Mouse (Mus musculus): ENCODE measurements around the gene Cd80.

Gene Cd80

GRCm38 (mm10) chr16:38450707-38451106 lies 4.7 kb upstream of the Cd80 start:
- DNase-seq: no peak

DNA sequence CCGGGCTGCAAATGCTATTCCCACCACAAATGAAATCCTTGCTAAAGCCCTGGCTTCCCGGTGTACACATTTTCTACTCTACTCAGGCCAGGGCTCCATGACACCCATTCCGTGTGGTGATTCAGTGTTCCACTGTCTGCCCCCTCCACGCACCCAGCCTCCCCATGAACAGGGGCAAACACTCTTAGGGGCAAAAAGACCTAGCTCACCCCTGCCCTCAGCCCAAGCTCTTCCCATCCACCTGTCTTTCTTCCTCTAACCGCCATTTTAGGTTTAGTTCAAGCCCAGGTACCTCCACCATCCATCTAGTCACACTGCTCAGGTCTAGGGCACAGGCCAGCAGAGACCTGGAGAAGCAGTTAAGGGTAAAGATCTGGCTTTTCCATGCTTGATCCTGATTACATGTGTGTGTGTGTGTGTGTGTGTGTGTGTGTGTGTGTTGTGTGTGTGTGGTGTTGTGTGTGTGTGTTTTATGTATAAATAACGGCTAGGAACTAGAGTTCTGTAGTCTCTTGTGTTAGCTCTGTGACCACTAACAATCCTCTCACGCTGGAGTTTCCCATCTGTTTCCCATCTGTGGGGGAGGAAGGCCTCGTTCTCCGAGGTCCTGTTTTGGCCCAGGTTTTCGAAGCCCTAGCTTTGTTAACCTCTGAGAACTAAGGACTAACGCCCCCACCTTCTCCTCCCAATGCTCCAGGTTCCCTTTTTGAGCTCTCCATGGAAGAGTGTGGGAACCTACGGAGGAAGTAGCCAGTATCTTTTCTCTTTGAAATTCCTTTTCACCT lies 3.7 kb upstream of the Cd80 start:
- no peak for DNase-seq

DNA sequence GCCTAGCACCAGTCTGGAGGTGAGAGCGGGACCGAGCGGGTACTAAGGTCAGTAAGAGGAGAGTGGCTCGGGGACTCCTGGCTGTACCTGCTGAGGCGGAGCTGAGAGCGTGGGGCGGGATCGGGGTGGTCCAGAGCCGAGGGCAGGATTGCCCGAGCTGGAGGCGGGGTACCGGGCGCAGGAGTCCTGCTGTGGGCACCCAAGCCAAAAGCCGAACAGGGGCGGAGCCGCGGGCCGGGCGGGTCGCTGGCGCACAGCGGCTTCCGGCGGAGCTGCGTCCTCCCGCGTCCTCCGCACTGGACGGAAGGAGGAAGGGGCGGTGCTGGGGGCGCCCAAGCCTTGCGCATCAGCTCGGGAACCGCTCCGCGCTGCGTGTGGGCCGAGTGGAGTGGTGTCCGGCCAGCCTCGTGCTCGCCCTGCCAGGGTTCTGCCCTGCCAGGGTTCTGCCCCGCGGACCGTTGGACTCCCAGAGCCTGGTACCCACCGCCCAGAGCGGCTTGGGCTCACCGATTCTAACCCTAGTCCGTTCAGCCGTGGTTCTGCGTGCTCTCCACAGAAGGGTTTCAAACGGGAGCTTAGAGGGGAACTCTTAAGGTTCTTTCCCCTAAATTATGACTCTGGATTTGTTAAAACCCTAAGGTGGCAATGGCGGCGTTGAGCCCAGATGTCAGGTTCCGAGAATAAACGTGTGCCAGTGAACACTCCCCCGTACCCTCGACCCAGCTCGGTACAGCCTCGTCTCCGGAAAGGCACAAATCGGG lies 2.7 kb upstream of the Cd80 start, which contains the start of gene Adprh:
Gene Adprh, minus strand, starts transcription at position 262 of the 761 bp plus-strand sequence.
- peak; percentile 88 for DNase-seq

DNA sequence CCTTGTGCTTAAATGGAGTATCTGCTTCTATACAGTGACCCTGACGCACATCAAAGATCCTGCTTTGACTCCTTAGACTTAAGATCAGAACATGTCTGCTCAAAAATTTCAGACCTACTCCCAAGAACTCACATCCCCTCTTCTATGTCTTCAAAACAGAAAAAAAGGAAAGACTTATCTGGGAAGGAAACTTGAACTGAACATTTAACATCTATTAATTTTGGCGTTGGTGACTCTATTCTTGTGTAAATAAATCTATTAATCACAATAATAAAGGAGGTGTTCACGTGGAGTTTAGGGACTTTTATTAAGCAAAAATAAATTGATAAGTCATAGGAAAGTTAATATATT lies 2.2 kb upstream of the Cd80 start:
- no peak for DNase-seq

GRCm38 (mm10) chr16:38453952-38454351 lies 1.4 kb upstream of the Cd80 start:
- DNase-seq: no peak

DNA sequence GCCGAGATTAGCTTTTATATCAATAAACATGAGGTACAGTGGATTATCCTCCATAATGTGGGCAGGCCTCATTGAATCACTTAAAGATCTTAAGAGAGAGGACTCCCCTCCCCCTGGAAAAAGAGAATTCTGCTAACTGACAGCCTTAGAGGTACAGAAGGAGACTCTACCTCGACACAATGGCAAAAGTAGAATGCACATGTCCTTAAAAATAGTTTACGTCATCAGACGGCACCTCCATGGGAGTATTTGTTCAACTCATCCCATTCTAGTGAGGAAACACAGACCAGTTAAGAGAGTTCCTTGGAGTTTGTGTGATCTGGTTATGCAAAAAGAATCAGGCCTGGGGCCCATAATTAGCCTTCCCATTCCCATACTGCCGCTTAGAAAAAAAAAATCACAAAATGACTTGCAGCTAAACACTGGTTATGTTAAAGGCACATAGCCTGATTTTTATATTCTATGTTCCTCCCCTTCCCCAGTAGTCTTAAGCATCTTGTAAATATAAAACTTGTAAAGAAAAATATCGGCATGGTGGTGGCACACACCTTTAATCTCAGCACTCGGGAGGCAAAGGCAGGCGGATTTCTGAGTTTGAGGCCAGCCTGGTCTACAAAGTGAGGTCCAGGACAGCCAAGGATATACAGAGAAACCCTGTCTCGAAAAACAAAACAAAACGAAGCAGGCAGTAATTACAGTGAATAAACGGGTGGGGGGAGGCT lies 667 bp upstream of the Cd80 start:
- no peak for DNase-seq

DNA sequence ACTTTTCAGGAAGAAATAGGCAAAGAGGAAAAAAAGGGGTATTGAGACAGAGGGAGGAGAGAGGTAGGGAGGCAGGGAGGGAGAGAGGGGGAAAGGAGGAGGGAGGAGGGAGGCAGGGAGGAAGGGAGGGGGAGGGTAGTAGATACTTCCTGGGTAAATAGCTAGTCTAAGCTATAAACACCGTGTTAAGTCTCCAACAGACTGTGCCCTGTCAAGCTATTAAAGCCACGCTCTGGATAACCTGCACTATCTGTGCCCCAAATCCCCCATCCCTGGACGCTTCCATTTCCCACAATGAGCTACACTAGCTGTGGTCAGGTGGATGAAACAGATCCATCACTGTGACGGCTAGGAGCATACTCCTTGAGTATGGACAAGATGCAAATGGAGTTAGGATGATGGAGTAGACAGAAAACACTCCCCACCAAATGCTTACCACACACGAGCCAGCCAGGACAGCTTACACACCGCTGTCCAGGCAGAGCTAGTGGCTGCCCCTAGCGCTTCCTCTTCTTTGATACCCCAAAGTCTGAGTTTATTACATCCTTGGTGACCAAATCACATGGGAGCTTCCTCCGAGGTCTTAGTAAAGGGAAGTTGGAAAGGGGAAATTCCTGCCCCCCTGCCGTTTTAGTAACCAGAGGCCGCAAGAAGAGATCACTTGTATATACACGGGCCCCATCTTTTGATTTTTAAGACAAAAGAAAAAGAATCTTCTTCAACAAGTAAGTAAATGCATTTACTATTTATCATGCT lies 1.6 kb downstream of the Cd80 start:
- DNase-seq: no peak

GRCm38 (mm10) chr16:38458600-38459280 lies 3.4 kb downstream of the Cd80 start:
- DNase-seq: no peak

DNA sequence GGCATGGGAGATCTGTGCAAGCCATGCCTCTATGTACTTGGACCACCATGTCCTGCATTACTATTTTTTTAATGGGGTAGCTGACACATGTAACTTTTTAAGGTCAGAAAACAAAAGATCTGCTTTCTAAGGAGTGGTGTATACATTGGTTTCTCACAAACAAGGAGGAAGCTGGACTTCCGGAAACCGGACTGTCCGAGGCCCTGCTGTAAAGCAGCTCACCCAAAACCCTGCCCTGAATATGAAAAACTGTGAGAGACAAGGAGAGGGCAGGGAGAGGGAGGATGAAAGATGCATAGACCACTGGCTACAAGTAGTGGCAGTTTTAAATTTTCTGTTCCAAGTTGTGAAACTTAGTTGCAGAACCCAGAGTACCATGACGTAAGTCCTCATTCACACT lies 4.6 kb downstream of the Cd80 start:
- no peak for DNase-seq

DNA sequence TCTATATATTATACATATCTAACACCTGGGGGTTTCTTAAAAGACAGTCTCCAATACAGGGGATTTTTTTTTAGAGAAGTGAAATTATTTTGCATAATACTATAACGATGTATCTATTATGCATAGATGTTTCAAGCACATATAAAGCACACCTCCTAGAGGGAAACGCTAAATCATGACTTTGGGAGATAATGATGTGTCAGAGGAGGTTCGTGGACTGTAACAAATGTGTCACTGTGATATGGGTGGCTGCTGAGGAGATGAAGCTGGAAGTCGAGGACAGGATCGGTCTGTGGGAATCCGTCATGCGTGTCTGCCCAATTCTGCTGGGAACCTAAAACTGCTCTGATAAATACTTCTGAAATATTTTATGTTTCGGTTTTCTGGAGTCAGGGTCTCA lies 6.4 kb downstream of the Cd80 start:
- DNase-seq: no peak

GRCm38 (mm10) chr16:38462161-38462560 lies 6.8 kb downstream of the Cd80 start:
- no peak for DNase-seq

DNA sequence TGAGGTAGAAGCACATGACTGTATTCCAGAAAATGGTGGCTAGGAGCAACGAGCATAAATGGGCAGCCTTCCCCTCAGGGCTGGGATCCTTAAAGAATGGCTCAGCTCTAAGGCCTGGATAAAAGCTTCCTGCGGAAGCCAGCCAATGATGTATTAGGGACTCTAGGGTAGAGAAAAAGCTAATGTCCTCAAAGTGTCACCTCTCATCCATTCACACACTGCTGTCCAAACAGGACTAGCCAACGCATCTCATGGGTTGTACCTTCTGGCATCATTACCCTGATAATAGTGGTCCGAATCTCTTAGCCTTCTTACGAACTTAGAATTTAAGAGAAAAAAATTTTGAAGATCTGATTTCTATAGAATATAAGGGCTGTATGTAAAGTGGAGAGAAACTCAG lies 7.9 kb downstream of the Cd80 start:
- DNase-seq: no peak

GRCm38 (mm10) chr16:38466089-38466488 lies 10.7 kb downstream of the Cd80 start:
- no peak for DNase-seq

DNA sequence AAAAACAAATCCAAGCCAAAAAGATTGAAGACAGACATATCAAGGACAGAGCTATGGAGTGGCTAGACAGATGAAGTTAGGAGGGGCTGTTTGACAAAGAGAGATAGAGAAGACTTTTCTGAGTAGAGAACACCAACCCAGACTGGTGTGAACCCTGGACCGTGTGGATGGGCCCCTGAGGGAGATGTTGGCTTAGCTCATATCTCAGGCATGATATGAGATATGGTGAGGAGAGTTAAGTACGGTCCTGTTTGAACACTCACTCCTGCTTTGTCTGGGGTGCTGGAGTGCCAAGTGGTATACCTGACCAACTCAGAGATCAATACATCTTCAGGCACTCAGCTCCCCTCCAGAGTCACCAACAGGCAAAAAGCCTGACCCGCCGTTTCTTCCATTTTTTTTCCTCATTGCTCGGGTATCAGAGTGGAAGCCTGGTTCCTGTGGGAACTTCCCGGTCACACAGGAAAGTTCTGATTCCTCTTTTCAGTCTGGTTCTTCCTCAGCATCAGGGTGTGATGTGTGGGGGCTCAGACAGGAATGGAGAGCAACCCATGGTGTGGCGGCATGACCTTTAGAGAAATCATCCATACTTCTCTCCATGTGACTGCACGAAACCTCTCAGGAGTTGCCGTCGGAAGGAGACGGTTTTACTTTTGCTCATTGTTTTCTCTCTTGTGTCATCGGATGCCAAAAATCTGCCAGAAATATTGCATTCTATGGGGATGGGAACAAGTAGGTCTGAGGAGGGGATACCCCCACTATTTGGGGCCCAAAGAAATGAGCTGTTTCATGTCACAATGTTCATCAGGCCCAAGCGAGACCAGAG lies 11.9 kb downstream of the Cd80 start:
- DNase-seq: no peak

- no peak for DNase-seq
These were observed 12.8 kb downstream of the Cd80 start for GRCm38 (mm10) chr16:38467917-38468705.

GRCm38 (mm10) chr16:38468706-38469018 lies 13.3 kb downstream of the Cd80 start:
- DNase-seq: no peak

- DNase-seq: no peak
These were observed 14.1 kb downstream of the Cd80 start for GRCm38 (mm10) chr16:38469437-38469836.

DNA sequence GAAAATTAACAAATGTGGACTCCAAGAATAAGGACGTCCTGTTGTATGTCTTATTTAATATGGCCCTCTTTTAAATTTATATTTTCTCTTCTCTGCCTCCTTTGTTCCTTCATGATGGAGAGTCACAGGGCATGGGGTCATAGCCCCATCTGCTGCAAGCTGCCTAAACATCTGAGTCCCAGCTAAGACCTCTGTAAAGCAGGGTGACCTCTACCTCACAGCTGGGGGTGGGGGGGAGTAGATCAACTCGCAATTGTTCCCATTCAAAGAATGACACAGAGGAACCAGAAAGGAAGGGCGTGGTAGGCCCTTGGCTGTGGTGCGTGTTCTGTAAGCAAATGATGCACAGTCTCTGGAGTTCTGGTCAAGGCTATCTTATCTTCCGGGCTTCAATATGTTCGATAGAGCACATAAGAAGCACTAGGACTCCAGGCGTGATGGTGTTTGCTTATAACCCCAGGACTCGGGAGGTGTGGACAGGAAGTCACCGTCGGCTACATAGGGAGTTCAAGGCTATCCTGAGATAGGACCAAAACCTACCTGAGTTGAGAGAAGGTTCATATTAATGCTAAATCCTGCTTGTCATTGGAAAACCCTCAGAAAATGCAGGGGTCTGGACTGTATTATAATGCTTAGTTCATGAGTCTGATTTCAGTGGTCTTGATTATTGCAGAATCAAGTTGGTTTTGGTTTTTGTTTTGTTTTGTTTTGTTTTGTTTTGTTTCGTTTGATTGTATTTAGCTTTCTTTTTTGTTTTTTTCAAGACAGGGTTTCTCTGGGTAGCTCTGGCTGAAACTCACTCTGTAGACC lies 16.5 kb downstream of the Cd80 start:
- DNase-seq: no peak

GRCm38 (mm10) chr16:38472507-38472873 lies 17.1 kb downstream of the Cd80 start:
- DNase-seq: no peak

DNA sequence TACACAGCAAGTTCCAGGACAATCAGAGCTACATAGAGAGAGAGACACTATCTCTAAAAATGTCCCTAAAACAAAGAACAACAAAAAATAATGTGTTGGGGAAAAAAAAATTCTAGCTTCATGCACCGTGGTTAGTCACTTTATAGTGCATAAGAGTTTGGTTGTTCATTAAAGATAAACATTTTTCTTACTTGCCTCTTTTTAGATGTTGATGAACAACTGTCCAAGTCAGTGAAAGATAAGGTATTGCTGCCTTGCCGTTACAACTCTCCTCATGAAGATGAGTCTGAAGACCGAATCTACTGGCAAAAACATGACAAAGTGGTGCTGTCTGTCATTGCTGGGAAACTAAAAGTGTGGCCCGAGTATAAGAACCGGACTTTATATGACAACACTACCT lies 18.3 kb downstream of the Cd80 start:
- DNase-seq: no peak

Measured in cerebellum, adult 11 months (tissue).